Mouse (Mus musculus) limb, embryonic 15.5 days (tissue): Measurements from ENCODE around the gene Tpcn1. TPM values are rescaled to one million over a fixed set of nuclear protein-coding genes. Genes with fewer than 3 reads are reported as not detected.
A peak's percentile ranks its signal among the peaks of the same experiment; 100 is the strongest.

Source experiments
- ATAC-seq: fragments of 200-750 bp; cut with Nextera tagmentation; 2 replicates; pipeline ENCODE4 v1.8.0; 2017; ENCODE audit warnings: low read depth, moderate TSS enrichment; ENCODE audit not compliant: insufficient number of reproducible peaks, low FRiP score, low TSS enrichment
- H3K27ac ChIP-seq: fragments of 300-500 bp; sonication (generic); 2 replicates; pipeline ENCODE4 v1.5.1; 2015; ENCODE audit warnings: moderate library complexity, mild to moderate bottlenecking, inconsistent platforms
- H3K27me3 ChIP-seq: fragments of 300-500 bp; sonication (generic); 2 replicates; pipeline ENCODE4 v1.6.1; 2015; ENCODE audit warnings: inconsistent platforms
- H3K36me3 ChIP-seq: fragments of 300-500 bp; sonication (generic); 2 replicates; pipeline ENCODE4 v1.6.1; 2015; ENCODE audit warnings: inconsistent platforms
- H3K4me1 ChIP-seq: fragments of 300-500 bp; sonication (generic); 2 replicates; pipeline ENCODE4 v1.6.1; 2015; ENCODE audit warnings: inconsistent platforms
- H3K4me2 ChIP-seq: fragments of 300-500 bp; sonication (generic); 2 replicates; pipeline ENCODE4 v1.6.1; 2015; ENCODE audit warnings: mild to moderate bottlenecking, inconsistent platforms
- H3K4me3 ChIP-seq: fragments of 300-500 bp; sonication (generic); 2 replicates; pipeline ENCODE4 v1.5.1; 2015; ENCODE audit warnings: mild to moderate bottlenecking, inconsistent platforms
- H3K9ac ChIP-seq: fragments of 300-500 bp; sonication (generic); 2 replicates; pipeline ENCODE4 v1.6.1; 2015; ENCODE audit warnings: inconsistent platforms
- H3K9me3 ChIP-seq: fragments of 300-500 bp; sonication (generic); 2 replicates; pipeline ENCODE4 v1.6.1; 2016; ENCODE audit warnings: inconsistent platforms
- WGBS: fragments of 180-500 bp; shearing (Covaris S2); methylation state at CpG from one replicate; pipeline ENCODE4 v1.1.7; 2015; 5-methylcytosine and 5-hydroxymethylcytosine counted together
- polyA plus RNA-seq: library from polyadenylated mRNA; unstranded; fragments of >200 nt; fragmentation: Nextera tagmentation; extraction: Ambion mirVana; gene quantifications from 2 replicates; pipeline ENCODE4 v1.2.1, GENCODE M21; 2015

Tpcn1 gene
- polyA plus RNA-seq, 1 experiment from 2014 or later, result 25.4 TPM

DNA sequence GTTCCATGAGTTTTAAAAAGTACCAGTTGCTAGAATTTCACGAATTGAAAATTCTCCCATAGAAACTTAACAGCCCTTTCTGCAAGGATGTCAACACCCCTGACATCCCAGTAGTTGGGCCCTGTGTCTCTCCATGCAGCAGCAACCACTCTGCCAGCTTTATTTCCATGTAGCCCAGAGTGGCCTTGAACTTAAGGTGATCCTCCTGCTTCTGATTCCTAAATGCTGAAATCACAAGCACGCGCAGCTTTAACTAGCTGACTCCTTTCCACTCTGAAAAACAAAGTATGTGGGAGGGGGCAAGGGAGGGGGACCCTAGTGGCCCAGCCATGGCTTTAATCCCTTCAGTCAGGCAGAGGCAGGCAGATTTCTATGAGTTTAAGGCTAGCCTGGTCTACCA lies 18.9 kb upstream of the Tpcn1 start:
- peaks cover 16% of the 10 kb centered on the region for H3K36me3 ChIP-seq
- peaks cover 17% of the 10 kb centered on the region for H3K4me1 ChIP-seq
- no peaks in the 10 kb centered on the region for H3K27me3 ChIP-seq
- no peaks in the 10 kb centered on the region for H3K9me3 ChIP-seq
- H3K4me2 ChIP-seq, result no peak overlapping the region
- H3K27ac ChIP-seq, result no peak overlapping the region
- H3K9ac ChIP-seq, result no peak overlapping the region
- WGBS, result 81% methylated on average over 3 of the region's 3 CpGs
- ATAC-seq, result no peak
- no peak overlapping the region for H3K4me3 ChIP-seq

DNA sequence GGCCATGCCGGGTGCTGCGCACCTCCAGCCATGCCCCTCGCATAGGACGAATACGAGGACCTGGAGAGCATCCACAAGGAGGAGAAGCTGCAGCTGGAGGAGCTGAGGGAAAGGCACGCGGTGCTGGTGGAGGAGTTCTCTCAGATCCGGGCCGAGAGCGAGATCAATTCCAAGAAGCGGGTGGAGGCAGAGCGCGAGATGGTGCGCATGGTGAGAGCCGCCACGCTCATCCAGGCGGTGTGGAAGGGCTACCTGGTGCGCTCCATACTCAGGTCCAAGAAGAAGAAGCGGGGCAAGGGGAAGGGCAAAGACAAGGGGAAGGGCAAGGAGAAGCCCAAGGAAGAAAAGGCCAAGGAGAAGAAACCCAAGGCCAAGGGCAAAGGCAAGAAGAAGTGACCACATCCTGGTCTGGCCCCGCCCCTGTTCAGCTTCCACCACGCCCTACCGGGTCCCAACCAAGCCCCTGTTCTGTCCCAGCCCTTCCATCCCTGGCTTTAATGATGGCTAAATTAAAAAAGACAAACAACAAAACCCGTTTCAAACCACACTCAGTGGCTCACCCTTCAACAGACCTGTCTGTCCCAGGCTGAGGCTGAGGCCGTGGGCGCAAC lies 18.2 kb upstream of the Tpcn1 start:
- no peak for ATAC-seq

DNA sequence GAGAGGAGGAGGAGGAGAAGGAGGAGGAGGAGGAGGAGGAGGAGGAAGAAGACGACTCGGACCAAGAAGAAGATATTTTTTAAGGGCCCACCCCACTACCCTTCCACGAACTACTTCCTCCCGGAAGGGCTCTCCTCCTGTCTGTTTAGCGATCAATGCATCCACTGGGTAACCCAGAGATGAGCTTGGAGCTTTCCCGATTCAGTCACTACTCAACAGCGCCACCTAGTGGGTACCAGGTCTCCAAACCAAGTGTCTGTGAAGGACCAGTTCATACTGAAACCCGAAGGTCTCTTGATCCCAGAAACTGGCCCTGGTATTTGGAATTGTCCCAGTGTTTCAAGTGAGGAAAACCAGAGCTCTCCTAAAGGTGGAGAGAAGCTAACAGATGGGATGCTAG lies 17.2 kb upstream of the Tpcn1 start:
- Histone ChIP-seq H3K9me3 (no peaks in the 10 kb centered on the region), H3K27me3 (no peaks in the 10 kb centered on the region), H3K36me3 (peaks cover 16% of the 10 kb centered on the region), H3K27ac (no peak overlapping the region), H3K4me2 (peak overlapping the region; percentile 61), H3K9ac (no peak overlapping the region), H3K4me1 (peaks cover 5% of the 10 kb centered on the region), H3K4me3 (peak overlapping the region; percentile 36)
- 1% methylated on average over 8 of the region's 8 CpGs for WGBS
- ATAC-seq, result no peak

More for the DNA sequence above, 18.2 kb upstream of the Tpcn1 start:
- WGBS, result 72% methylated on average over 25 of the region's 25 CpGs
- no peak overlapping the region for H3K27ac ChIP-seq
- H3K9ac ChIP-seq, result no peak overlapping the region
- no peak overlapping the region for H3K4me2 ChIP-seq
- H3K9me3 ChIP-seq, result no peaks in the 10 kb centered on the region
- H3K4me3 ChIP-seq, result no peak overlapping the region
- H3K4me1 ChIP-seq, result peaks cover 14% of the 10 kb centered on the region
- no peaks in the 10 kb centered on the region for H3K27me3 ChIP-seq
- peaks cover 16% of the 10 kb centered on the region for H3K36me3 ChIP-seq

DNA sequence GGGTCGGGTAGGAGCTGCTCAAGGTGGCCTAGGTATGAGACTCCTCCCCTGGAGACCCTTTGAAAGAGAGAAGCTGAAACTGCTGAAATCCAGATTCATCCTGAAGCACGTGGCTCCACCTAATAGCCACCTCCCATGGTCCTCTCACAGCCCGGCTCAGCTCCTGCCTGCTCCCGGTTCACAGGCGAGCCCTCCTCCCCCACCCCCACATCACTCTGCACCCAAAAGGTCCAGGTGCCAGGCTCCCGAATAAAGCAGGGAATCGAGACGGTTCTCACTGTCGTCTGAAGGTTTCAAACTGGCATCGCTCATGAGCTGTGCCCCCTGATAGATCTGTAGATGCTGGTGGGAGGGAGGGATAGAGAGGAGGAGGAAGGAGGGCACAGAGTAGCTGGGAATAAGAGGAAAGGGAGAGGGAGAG lies 16.8 kb upstream of the Tpcn1 start:
- Histone ChIP-seq H3K4me2 (peak overlapping the region; percentile 61), H3K27me3 (no peaks in the 10 kb centered on the region), H3K27ac (no peak overlapping the region), H3K4me3 (peak overlapping the region; percentile 36), H3K36me3 (peaks cover 16% of the 10 kb centered on the region), H3K9me3 (no peaks in the 10 kb centered on the region), H3K9ac (no peak overlapping the region), H3K4me1 (peaks cover 5% of the 10 kb centered on the region)
- WGBS, result under 1% methylated on average over 10 of the region's 10 CpGs
- ATAC-seq, result no peak

DNA sequence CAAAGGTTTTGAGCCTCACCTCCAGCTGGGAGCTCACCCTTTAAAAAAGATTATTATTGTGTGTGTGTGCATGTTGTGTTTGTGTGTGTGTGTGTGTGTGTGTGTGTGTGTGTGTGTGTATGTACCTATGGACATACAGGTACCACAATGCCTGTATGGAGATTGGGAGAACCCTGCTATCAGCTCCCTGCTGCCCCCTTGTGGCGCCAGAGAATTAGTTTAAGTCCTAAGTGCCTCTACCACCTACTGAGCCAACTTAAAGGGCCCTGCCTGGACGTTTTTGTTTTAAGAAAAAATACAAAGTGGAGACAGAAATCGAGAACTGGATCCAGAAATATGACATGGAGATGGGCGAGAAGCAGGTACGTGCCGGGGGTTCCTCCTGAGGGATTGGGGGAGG lies 16.4 kb upstream of the Tpcn1 start:
- no peak overlapping the region for H3K9ac ChIP-seq
- ATAC-seq, result no peak; the same call in 1 of the 2 replicates
- H3K4me1 ChIP-seq, result peaks cover 5% of the 10 kb centered on the region
- H3K9me3 ChIP-seq, result no peaks in the 10 kb centered on the region
- H3K27ac ChIP-seq, result no peak overlapping the region
- 4% methylated on average over 6 of the region's 6 CpGs for WGBS
- peaks cover 13% of the 10 kb centered on the region for H3K36me3 ChIP-seq
- peak overlapping the region; percentile 61 for H3K4me2 ChIP-seq
- peak overlapping the region; percentile 36 for H3K4me3 ChIP-seq
- no peaks in the 10 kb centered on the region for H3K27me3 ChIP-seq

DNA sequence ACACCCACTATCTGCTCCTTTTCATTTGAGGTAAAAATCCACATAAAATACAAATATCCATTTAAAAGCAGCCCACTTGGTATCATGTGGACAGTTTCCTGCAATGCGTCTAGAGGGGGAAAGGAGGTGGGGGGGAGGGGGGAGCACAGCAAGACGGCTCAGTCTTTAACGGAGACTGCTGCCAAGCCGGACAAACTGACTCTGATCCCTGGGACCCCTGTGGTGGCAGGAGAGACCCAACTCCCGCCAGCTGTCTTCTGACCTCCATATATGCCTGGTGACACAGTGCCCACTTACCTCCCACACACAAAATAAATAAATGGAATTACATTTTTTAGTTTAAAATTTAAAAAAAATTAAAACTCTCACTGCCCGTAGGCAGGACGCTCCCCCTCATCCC lies 15.0 kb upstream of the Tpcn1 start:
- Histone ChIP-seq H3K4me3 (no peak overlapping the region), H3K9me3 (no peaks in the 10 kb centered on the region), H3K27me3 (no peaks in the 10 kb centered on the region), H3K9ac (no peak overlapping the region), H3K4me2 (no peak overlapping the region), H3K27ac (no peak overlapping the region), H3K36me3 (peaks cover 5% of the 10 kb centered on the region), H3K4me1 (peaks cover 5% of the 10 kb centered on the region)
- WGBS, result 69% methylated on average over 7 of the region's 7 CpGs
- no peak for ATAC-seq

DNA sequence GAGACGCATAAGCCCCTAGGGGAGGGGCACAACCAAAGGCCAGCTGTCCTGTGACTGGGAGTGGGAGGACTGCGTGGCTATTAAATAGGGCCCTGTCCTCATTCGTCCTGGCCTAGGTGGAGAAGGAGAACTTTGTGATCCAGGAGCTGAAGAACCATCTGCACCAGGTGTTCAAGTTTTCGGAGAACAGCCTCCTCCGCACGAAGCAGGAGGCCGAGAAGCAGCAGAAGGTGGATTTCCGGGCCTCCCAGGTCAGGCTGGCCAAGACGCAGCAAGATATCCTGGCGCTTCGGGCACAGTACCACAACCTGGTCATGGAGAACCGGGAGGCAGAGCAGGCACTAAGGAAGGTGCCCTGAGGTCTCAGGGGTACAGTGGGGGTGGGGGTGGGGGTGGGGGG lies 13.7 kb upstream of the Tpcn1 start:
- Histone ChIP-seq H3K4me3 (no peak overlapping the region), H3K9me3 (no peaks in the 10 kb centered on the region), H3K9ac (no peak overlapping the region), H3K27me3 (no peaks in the 10 kb centered on the region), H3K4me1 (peaks cover 5% of the 10 kb centered on the region), H3K27ac (no peak overlapping the region), H3K4me2 (no peak overlapping the region), H3K36me3 (no peaks in the 10 kb centered on the region)
- no peak for ATAC-seq
- WGBS, result 88% methylated on average over 12 of the region's 12 CpGs

DNA sequence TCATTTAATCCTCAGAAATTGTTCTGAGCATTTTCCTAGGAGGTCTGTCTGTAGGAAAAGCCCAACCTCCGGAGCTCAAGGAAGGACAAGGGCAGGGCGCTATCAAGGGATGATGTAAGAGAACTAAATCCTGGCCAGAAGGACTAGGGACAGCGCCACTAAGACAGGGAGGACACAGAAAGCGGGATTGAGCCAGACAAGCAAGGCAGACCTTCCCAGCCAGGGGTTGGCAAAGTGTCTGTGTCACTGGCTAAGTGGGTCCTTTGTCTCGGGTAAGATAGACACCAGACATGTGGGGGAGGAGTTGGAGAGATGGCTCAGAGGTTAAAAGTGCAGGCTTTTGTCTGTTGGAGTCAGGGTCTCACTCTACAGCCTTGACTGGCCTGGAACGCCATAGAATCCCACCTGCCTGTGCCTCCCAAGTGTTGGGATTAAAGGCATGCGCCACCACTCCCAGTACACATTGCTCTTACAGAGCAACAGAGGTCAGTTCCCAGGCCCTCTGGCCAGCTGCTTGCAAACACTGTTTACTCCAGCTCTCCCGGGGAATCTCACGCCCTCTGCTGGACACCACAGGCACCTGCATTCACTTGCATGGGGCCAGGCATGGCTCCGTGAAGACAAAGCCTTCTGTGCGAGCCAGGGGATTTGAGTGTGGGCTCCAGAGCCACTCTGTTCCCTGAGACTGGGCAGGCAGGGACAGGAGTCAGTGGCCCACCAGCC lies 12.6 kb upstream of the Tpcn1 start:
- WGBS, result 65% methylated on average over 11 of the region's 11 CpGs
- Histone ChIP-seq H3K9me3 (no peaks in the 10 kb centered on the region), H3K4me2 (no peak overlapping the region), H3K4me1 (peaks cover 5% of the 10 kb centered on the region), H3K27ac (no peak overlapping the region), H3K9ac (no peak overlapping the region), H3K36me3 (no peaks in the 10 kb centered on the region), H3K27me3 (no peaks in the 10 kb centered on the region), H3K4me3 (no peak overlapping the region)
- ATAC-seq, result no peak

DNA sequence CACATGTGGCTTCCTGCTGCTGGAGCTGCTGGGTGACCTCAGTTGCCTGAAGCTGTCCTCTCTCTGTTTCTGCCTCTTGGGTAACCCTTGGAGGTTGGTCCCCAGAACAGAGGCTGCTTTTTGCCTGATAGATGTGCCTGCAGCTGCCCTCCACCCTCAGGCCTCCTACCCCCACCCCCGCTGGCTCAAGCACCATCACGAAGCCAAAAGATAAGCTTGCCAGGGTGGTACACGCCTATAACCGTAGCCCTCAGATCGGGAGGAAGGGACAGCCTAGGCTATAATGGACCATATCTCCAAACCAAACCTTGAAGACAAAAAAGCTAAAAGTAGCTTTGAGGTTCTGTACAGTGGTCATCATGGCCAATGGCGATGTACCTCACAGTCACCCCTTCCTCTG lies 11.2 kb upstream of the Tpcn1 start:
- 88% methylated on average over 6 of the region's 6 CpGs for WGBS

DNA sequence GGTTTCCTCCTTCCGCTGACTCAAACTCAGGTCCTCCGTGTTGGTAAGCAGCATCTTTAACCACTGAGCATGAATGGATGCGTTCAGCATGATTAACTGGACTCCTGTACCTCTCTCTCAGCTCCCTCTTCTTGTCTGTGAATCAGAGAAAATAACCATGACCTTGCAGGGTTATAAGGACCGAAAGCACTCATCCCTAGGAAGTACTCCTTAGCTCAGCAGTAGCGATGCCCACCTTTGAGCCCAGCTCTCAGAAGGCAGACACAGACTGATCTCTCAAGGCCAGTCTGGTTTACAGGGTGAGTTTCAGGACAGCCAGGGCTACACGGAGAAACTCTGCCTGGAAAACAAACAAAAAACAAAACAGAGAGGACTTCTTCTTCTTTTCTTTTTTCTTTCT lies 6.0 kb upstream of the Tpcn1 start:
- no peak for ATAC-seq
- H3K4me3 ChIP-seq, result no peak overlapping the region
- no peaks in the 10 kb centered on the region for H3K27me3 ChIP-seq
- no peaks in the 10 kb centered on the region for H3K4me1 ChIP-seq
- no peak overlapping the region for H3K27ac ChIP-seq
- WGBS, result 89% methylated on average over 6 of the region's 6 CpGs
- H3K36me3 ChIP-seq, result no peaks in the 10 kb centered on the region
- no peak overlapping the region for H3K4me2 ChIP-seq
- H3K9ac ChIP-seq, result no peak overlapping the region
- no peaks in the 10 kb centered on the region for H3K9me3 ChIP-seq

More for the DNA sequence above, 11.2 kb upstream of the Tpcn1 start:
- no peak overlapping the region for H3K27ac ChIP-seq
- no peaks in the 10 kb centered on the region for H3K27me3 ChIP-seq
- ATAC-seq, result no peak
- H3K4me3 ChIP-seq, result no peak overlapping the region
- H3K9me3 ChIP-seq, result no peaks in the 10 kb centered on the region
- no peaks in the 10 kb centered on the region for H3K36me3 ChIP-seq
- no peak overlapping the region for H3K4me2 ChIP-seq
- H3K9ac ChIP-seq, result no peak overlapping the region
- no peaks in the 10 kb centered on the region for H3K4me1 ChIP-seq

DNA sequence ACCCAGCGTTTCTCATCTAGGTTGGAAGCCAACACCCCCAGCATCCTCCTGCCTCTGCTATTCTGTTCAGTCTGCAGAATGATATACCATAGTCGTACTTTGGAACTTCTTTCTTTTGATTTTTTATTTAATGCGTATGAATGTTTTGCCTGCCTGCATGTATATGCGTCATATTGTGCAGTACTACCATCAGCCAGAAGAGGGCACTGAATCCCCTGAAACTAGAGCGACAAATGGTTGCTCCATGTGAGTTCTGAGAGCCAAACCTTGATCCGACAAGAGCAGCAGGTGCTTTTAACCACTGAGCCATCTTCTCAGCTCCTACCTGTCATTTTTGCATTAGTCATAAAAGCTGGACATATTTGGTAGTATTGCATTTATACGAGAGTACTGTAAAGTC lies 3.7 kb upstream of the Tpcn1 start:
- ATAC-seq, result no peak
- Histone ChIP-seq H3K4me1 (peaks cover 15% of the 10 kb centered on the region), H3K9me3 (no peaks in the 10 kb centered on the region), H3K36me3 (no peaks in the 10 kb centered on the region), H3K4me2 (no peak overlapping the region), H3K27me3 (no peaks in the 10 kb centered on the region), H3K27ac (no peak overlapping the region), H3K9ac (no peak overlapping the region), H3K4me3 (no peak overlapping the region)
- WGBS, result 63% methylated on average over 7 of the region's 7 CpGs

DNA sequence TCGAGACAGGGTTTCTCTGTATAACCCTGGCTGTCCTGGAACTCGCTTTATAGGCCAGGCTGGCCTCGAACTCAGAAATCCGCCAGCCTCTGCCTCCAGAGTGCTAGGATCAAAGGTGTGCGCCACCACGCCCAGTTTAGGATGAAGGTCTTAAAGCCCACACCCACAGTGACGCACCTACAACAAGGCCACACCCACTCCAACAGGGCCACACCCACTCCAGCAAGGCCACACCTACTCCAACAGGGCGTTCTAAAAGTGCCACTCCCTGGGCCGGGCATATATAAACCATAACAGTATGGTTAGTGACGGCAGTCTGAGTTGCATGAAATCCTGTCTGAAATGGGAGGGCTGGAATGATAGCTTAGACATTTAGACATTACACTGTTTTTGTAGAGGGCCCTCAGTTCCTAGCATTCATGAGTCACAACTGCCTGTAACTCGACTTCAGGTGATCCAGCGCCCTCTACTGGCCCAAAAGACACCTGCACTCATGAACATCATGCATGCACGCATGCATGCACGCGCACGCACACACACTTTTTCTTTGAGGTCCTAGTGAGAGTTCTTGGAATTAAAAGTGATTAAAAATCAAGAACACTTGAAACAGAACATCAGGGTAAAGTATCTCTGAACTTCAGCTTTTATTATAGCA lies 2.0 kb upstream of the Tpcn1 start:
- Histone ChIP-seq H3K4me1 (peaks cover 25% of the 10 kb centered on the region), H3K9ac (no peak overlapping the region), H3K4me2 (no peak overlapping the region), H3K9me3 (no peaks in the 10 kb centered on the region), H3K36me3 (no peaks in the 10 kb centered on the region), H3K27me3 (no peaks in the 10 kb centered on the region), H3K27ac (no peak overlapping the region), H3K4me3 (no peak overlapping the region)
- 74% methylated on average over 16 of the region's 16 CpGs for WGBS
- ATAC-seq, result no peak
